ENCODE assay signal across 8 mouse cellular contexts in genomic region chr2:66041917-66042419, GRCm38 (mm10).
DNase-seq lines count a peak whose midpoint lies in the region; ATAC-seq and TF ChIP-seq lines count a peak whose summit lies in the region.
"Had no signal": no experiment of that assay in that cellular context is flagged by ENCODE, and none has a peak within 500 bp of the region (broad histone marks: within the 10 kb centered on the region; RNA-seq: fewer than 3 reads in every experiment).

No protein-coding gene starts in this region.

- H3K4me1 ChIP-seq in ES-E14 (ENCODE audit: control insufficient read depth in 2 of 2, insufficient read depth in 2 of 2, low read length in 2 of 2, poor library complexity in 1 of 2), result peaks cover 0 to 5% of the 10 kb centered on the region in 2 experiments; a peak in 1 of 4 replicates
- no peaks in the 10 kb centered on the region for H3K4me1 ChIP-seq in embryonic facial prominence, embryonic 15.5 days
- H3K4me1 ChIP-seq in olfactory bulb, adult 2 months (ENCODE audit: control insufficient read depth, insufficient read depth, low read length), result 0 out of 2 replicates have a peak, but pooled peaks cover 4% of the 10 kb centered on the region
- no peaks in the 10 kb centered on the region for H3K4me1 ChIP-seq in intestine, embryonic 16.5 days (ENCODE audit: control insufficient read depth, insufficient read depth, low read length)

- H3K9ac ChIP-seq in ES-E14 (ENCODE audit: insufficient read depth, low read depth, low read length, poor library complexity, severe bottlenecking), result no peak overlapping the region
- H3K9ac ChIP-seq in embryonic facial prominence, embryonic 15.5 days, result no peak overlapping the region
- H3K9ac ChIP-seq in intestine, embryonic 16.5 days (ENCODE audit: low read depth, low read length), result no peak overlapping the region

- no peak overlapping the region for H3K4me2 ChIP-seq in embryonic facial prominence, embryonic 15.5 days (replicated peaks)
- no peak overlapping the region for H3K4me2 ChIP-seq in intestine, embryonic 16.5 days (ENCODE audit: low read depth, low read length)

- ATAC-seq in embryonic facial prominence, embryonic 15.5 days (ENCODE audit: insufficient number of reproducible peaks, low FRiP score, low TSS enrichment, low read depth), result peak; percentile 80; the same call in 1 of the 2 replicates
- no peak for ATAC-seq in intestine, embryonic 16.5 days

- DNase-seq in ES-E14 (ENCODE audit: low read depth, low spot score), result peak; percentile 55
- peak; percentile 95 for DNase-seq in brain, adult 2 months (ENCODE audit: low read depth, low spot score)
- peak; percentile 30 to 44 for DNase-seq in kidney, adult 8-10 months
- DNase-seq in left cerebral cortex, postnatal 4 days, result peak; percentile 71

- H3K36me3 ChIP-seq in ES-E14 (ENCODE audit: control insufficient read depth, insufficient read depth, low read length, poor library complexity, severe bottlenecking), result no peaks in the 10 kb centered on the region
- no peaks in the 10 kb centered on the region for H3K36me3 ChIP-seq in embryonic facial prominence, embryonic 15.5 days
- no peaks in the 10 kb centered on the region for H3K36me3 ChIP-seq in intestine, embryonic 16.5 days (ENCODE audit: control insufficient read depth, insufficient read depth, low read length)

- WGBS in embryonic facial prominence, embryonic 15.5 days, result 59% methylated on average over 9 of the region's 9 CpGs
- WGBS in olfactory bulb, adult 2 months, result 17% methylated on average over 9 of the region's 9 CpGs
- WGBS in intestine, embryonic 16.5 days, result 72% methylated on average over 9 of the region's 9 CpGs

- H3K27ac ChIP-seq in ES-E14 (ENCODE audit: insufficient read depth, low read depth, low read length, poor library complexity, severe bottlenecking), result no peak overlapping the region
- H3K27ac ChIP-seq in embryonic facial prominence, embryonic 15.5 days (replicated peaks), result no peak overlapping the region
- peak overlapping the region; percentile 74 for H3K27ac ChIP-seq in olfactory bulb, adult 2 months (ENCODE audit: insufficient read depth, low read depth, low read length)
- H3K27ac ChIP-seq in intestine, embryonic 16.5 days (ENCODE audit: low read length), result no peak overlapping the region

- H3K4me3 ChIP-seq in ES-E14 (ENCODE audit: insufficient read depth in 1 of 2, low read depth in 1 of 2, low read length in 2 of 2, poor library complexity in 1 of 2, severe bottlenecking in 1 of 2), result peak overlapping the region in 1 of 2 experiments; percentile 66; a peak in 2 of 4 replicates
- no peak overlapping the region for H3K4me3 ChIP-seq in embryonic facial prominence, embryonic 15.5 days (replicated peaks)
- H3K4me3 ChIP-seq in olfactory bulb, adult 2 months (ENCODE audit: insufficient read depth, low read depth, low read length), result peak overlapping the region; percentile 55
- no peak overlapping the region for H3K4me3 ChIP-seq in intestine, embryonic 16.5 days (ENCODE audit: low read length)
- H3K4me3 ChIP-seq: erythroblast, embryonic 14.5 days had no signal

- no peaks in the 10 kb centered on the region for H3K27me3 ChIP-seq in embryonic facial prominence, embryonic 15.5 days
- no peaks in the 10 kb centered on the region for H3K27me3 ChIP-seq in intestine, embryonic 16.5 days (replicated peaks; ENCODE audit: control insufficient read depth, insufficient read depth, low read length)

- no peak for TF ChIP-seq POLR2A in olfactory bulb, adult 2 months (IDR thresholded peaks at IDR 0.05; ENCODE audit: insufficient read depth, low read depth, low read length)

- in situ Hi-C loops in ES-E14 (cut with MboI; ENCODE audit: low sequenced_read_pairs in 2 of 2, unreplicated experiment in 2 of 2), result loop anchor here in 1 of 2 experiments (25.0 kb wide), 1 partner anchor 630 kb away; no protein-coding TSS in a partner anchor

- intact Hi-C loops in left cerebral cortex, postnatal 4 days (cut with DNase I), result loop anchor here (5.0 to 10.0 kb wide), 2 partner anchors 153 to 250 kb away; no protein-coding TSS in a partner anchor

- TF ChIP-seq CTCF in olfactory bulb, adult 2 months (IDR thresholded peaks at IDR 0.05; ENCODE audit: insufficient read depth, low read depth, low read length), result peak; percentile 31; the same call in 1 of the 2 replicates

- H3K9me3 ChIP-seq in ES-E14 (ENCODE audit: control insufficient read depth, insufficient read depth, low read depth, low read length), result no peaks in the 10 kb centered on the region
- H3K9me3 ChIP-seq in embryonic facial prominence, embryonic 15.5 days (replicated peaks), result no peaks in the 10 kb centered on the region
- no peaks in the 10 kb centered on the region for H3K9me3 ChIP-seq in intestine, embryonic 16.5 days (ENCODE audit: control insufficient read depth, low read length)

TF ChIP-seq in ES-E14, 5 proteins besides CTCF, POLR2A, EP300 and RAD21:
- no peak for TF ChIP-seq CHD2 (IDR thresholded peaks at IDR 0.05; ENCODE audit: low read depth, low read length)
- TF ChIP-seq MAFK (IDR thresholded peaks at IDR 0.05; ENCODE audit: insufficient read depth, low read depth, low read length), result no peak
- TF ChIP-seq ZNF384 (IDR thresholded peaks at IDR 0.05; ENCODE audit: low read depth, low read length), result no peak
- no peak for TF ChIP-seq HCFC1 (IDR thresholded peaks at IDR 0.05; ENCODE audit: borderline replicate concordance, insufficient read depth, low read length)
- TF ChIP-seq ZC3H11A (IDR thresholded peaks at IDR 0.05; ENCODE audit: borderline replicate concordance, low read depth, low read length), result peak; percentile 79; the same call in 1 of the 2 replicates

Comparison
In these comparisons a context has a peak if more than half of its experiments do, and no peak if none do; other contexts are left out.
1. DNase-seq: peak in every context shown above with its lines; median percentile 95 in brain, adult 2 months; 71 in left cerebral cortex, postnatal 4 days; 55 in ES-E14; 37 in kidney, adult 8-10 months.